Mouse (Mus musculus) lung, postnatal 14 days (tissue): ENCODE data around the gene Aox3.
A peak's percentile ranks its signal among the peaks of the same experiment; 100 is the strongest.

Experiments
- DNase-seq: peaks from one replicate; pipeline ENCODE4 v3.0.0; 2021

Aox3 gene

GRCm38 (mm10) chr1:58112880-58113279 lies at the start of gene Aox3:
TSS of gene Aox3 (plus strand) at chr1:58113130.
- peak; percentile 83 for DNase-seq

GRCm38 (mm10) chr1:58065151-58065550 lies 47.8 kb upstream of the Aox3 start:
- no peak for DNase-seq

- no peak for DNase-seq
Measured at GRCm38 (mm10) chr1:58065606-58066005, 47.3 kb upstream of the Aox3 start.

GRCm38 (mm10) chr1:58069181-58069580 lies 43.7 kb upstream of the Aox3 start:
- no peak for DNase-seq

GRCm38 (mm10) chr1:58070091-58070490 lies 42.8 kb upstream of the Aox3 start:
- no peak for DNase-seq

- no peak for DNase-seq
Measured at GRCm38 (mm10) chr1:58071006-58071405, 41.9 kb upstream of the Aox3 start.

- DNase-seq: no peak
Measured at GRCm38 (mm10) chr1:58071509-58071908, 41.4 kb upstream of the Aox3 start.

- no peak for DNase-seq
Measured at GRCm38 (mm10) chr1:58072416-58072815, 40.5 kb upstream of the Aox3 start.

GRCm38 (mm10) chr1:58072991-58073730 lies 39.8 kb upstream of the Aox3 start:
- no peak for DNase-seq

- no peak for DNase-seq
Measured at GRCm38 (mm10) chr1:58074266-58074665, 38.7 kb upstream of the Aox3 start.

- DNase-seq: no peak
Measured at GRCm38 (mm10) chr1:58077882-58078281, 35.0 kb upstream of the Aox3 start.

- DNase-seq: no peak
Measured at GRCm38 (mm10) chr1:58078390-58078789, 34.5 kb upstream of the Aox3 start.

GRCm38 (mm10) chr1:58079689-58080088 lies 33.2 kb upstream of the Aox3 start:
- DNase-seq: peak; percentile 9

GRCm38 (mm10) chr1:58080446-58080845 lies 32.5 kb upstream of the Aox3 start:
- DNase-seq: no peak

GRCm38 (mm10) chr1:58081356-58081755 lies 31.6 kb upstream of the Aox3 start:
- DNase-seq: no peak

- peak; percentile 5 for DNase-seq
Measured at GRCm38 (mm10) chr1:58089316-58089715, 23.6 kb upstream of the Aox3 start.

- no peak for DNase-seq
Measured at GRCm38 (mm10) chr1:58090191-58090590, 22.7 kb upstream of the Aox3 start.

- no peak for DNase-seq
Measured at GRCm38 (mm10) chr1:58091213-58091612, 21.7 kb upstream of the Aox3 start.

- DNase-seq: no peak
Measured at GRCm38 (mm10) chr1:58091992-58092560, 20.9 kb upstream of the Aox3 start.

GRCm38 (mm10) chr1:58097338-58097737 lies 15.6 kb upstream of the Aox3 start:
- no peak for DNase-seq

GRCm38 (mm10) chr1:58099119-58099518 lies 13.8 kb upstream of the Aox3 start:
- DNase-seq: no peak

GRCm38 (mm10) chr1:58101531-58102146 lies 11.3 kb upstream of the Aox3 start:
- DNase-seq: peak; percentile 11

GRCm38 (mm10) chr1:58102494-58102893 lies 10.4 kb upstream of the Aox3 start:
- no peak for DNase-seq

GRCm38 (mm10) chr1:58105685-58106084 lies 7.2 kb upstream of the Aox3 start:
- DNase-seq: no peak
